In the genomic region with DNA sequence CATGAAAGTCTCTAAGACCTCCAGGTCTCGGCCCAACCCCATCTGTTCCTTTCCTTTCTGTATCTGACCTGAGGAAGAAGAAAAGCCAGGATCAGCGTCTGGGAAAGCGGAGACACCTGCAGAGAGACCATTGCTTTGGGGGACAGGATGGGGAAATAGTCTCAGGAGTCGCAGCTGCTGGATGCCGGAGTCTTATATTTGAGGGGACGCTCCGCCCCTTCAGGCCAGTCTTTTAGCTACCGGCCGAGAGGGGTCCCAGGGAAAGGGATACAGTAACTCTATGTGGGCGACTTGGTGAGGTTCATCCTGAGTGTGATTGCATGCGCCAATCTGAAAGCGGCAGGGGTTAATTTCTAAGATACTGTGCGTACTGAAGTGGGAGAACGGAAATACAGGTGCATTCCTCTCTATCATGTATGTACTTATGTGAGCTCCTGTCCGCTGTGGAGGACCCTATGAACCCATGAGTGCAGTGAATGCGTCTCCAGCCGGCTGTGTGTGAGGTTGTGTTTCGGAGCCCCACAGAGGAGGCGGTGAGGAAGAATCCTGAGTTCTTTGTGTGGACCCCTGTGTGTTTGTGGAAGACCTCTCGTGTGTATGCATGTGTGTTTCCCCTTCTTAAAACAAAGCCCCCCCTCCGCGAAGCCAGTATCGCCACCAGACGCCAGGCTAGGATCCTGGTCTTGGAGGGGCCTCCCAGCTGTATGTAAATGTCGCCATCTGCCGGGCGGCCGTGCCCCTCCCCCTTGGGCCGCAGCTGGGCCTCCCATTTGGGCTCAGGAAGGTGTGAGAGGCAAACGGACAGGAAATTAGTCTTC, we compare ENCODE assay signal across 9 mouse cellular contexts. TPM values are rescaled to one million over a fixed set of nuclear protein-coding genes. Genes with fewer than 3 reads are reported as not detected.
DNase-seq lines count a peak whose midpoint lies in the region; ATAC-seq and TF ChIP-seq lines count a peak whose summit lies in the region.
"Had no signal": no experiment of that assay in that cellular context is flagged by ENCODE, and none has a peak within 500 bp of the region (broad histone marks: within the 10 kb centered on the region; RNA-seq: fewer than 3 reads in every experiment).

A gene (minus strand): TSS at position 623 of the 818 bp plus-strand sequence.

- no peak within 1 kb of the TSS for H3K4me3 ChIP-seq in thymus, adult 2 months (ENCODE audit: control insufficient read depth, insufficient read depth, low read length)
- H3K4me3 ChIP-seq in cortical plate, adult 2 months (ENCODE audit: insufficient read depth, low read length) = no peak within 1 kb of the TSS
- H3K4me3 ChIP-seq in heart, embryonic 11.5 days (ENCODE audit: low read depth, low read length) = peak within 1 kb of the TSS; percentile 32
- peak within 1 kb of the TSS; percentile 36 for H3K4me3 ChIP-seq in kidney, embryonic 15.5 days (replicated peaks)
- peak within 1 kb of the TSS; percentile 21 for H3K4me3 ChIP-seq in lung, embryonic 14.5 days (ENCODE audit: low read depth, low read length)
- H3K4me3 ChIP-seq in neural tube, embryonic 15.5 days (replicated peaks) = peak within 1 kb of the TSS; percentile 44
- H3K4me3 ChIP-seq: erythroblast, embryonic 14.5 days had no signal

- 8% methylated on average over 30 of the region's 30 CpGs for WGBS in thymus, adult 2 months
- 1% methylated on average over 30 of the region's 30 CpGs for WGBS in heart, embryonic 11.5 days (ENCODE audit: insufficient replicate concordance)
- WGBS in kidney, embryonic 15.5 days = 1% methylated on average over 30 of the region's 30 CpGs
- 1% methylated on average over 30 of the region's 30 CpGs for WGBS in lung, embryonic 14.5 days
- WGBS in neural tube, embryonic 15.5 days = under 1% methylated on average over 30 of the region's 30 CpGs

- H3K27ac ChIP-seq in thymus, adult 2 months (ENCODE audit: control insufficient read depth, insufficient read depth, low read length) = no peak within 1 kb of the TSS
- no peak within 1 kb of the TSS for H3K27ac ChIP-seq in cortical plate, adult 2 months (ENCODE audit: insufficient read depth, low read length)
- no peak within 1 kb of the TSS for H3K27ac ChIP-seq in heart, embryonic 11.5 days (ENCODE audit: low read depth, low read length)
- H3K27ac ChIP-seq in kidney, embryonic 15.5 days = no peak within 1 kb of the TSS
- no peak within 1 kb of the TSS for H3K27ac ChIP-seq in lung, embryonic 14.5 days (ENCODE audit: low read depth)
- H3K27ac ChIP-seq in neural tube, embryonic 15.5 days (replicated peaks) = peak within 1 kb of the TSS; percentile 66

- peak; percentile 65 for DNase-seq in thymus, adult 2 months
- no peak for DNase-seq in thymus, adult 18-20 months
- peak; percentile 76 for DNase-seq in lung, embryonic 14.5 days

- no peaks in the 10 kb centered on the region for H3K9me3 ChIP-seq in heart, embryonic 11.5 days (replicated peaks; ENCODE audit: control insufficient read depth, low read length)
- H3K9me3 ChIP-seq in kidney, embryonic 15.5 days (replicated peaks) = no peaks in the 10 kb centered on the region
- H3K9me3 ChIP-seq in lung, embryonic 14.5 days (ENCODE audit: low read depth, low read length) = no peaks in the 10 kb centered on the region
- H3K9me3 ChIP-seq in neural tube, embryonic 15.5 days (replicated peaks) = no peaks in the 10 kb centered on the region

- no peak for ATAC-seq in heart, embryonic 11.5 days (replicated peaks; ENCODE audit: insufficient number of reproducible peaks, low FRiP score, low TSS enrichment)
- peak; percentile 53 for ATAC-seq in kidney, embryonic 15.5 days (replicated peaks; ENCODE audit: low FRiP score)
- ATAC-seq in lung, embryonic 14.5 days (ENCODE audit: insufficient read depth) = peak; percentile 50
- peak; percentile 69 for ATAC-seq in neural tube, embryonic 15.5 days (ENCODE audit: low FRiP score)
- no peak for ATAC-seq in erythroblast, adult 5-6 weeks (replicated peaks; ENCODE audit: low FRiP score, poor library complexity, severe bottlenecking)

- H3K36me3 ChIP-seq in thymus, adult 2 months (ENCODE audit: control insufficient read depth, insufficient read depth, low read length) = peaks cover 16% of the 10 kb centered on the region
- peaks cover 20% of the 10 kb centered on the region for H3K36me3 ChIP-seq in heart, embryonic 11.5 days (ENCODE audit: control insufficient read depth, insufficient read depth, low read length)
- peaks cover 22% of the 10 kb centered on the region for H3K36me3 ChIP-seq in kidney, embryonic 15.5 days
- H3K36me3 ChIP-seq in lung, embryonic 14.5 days (ENCODE audit: insufficient read depth) = peaks cover 21% of the 10 kb centered on the region
- H3K36me3 ChIP-seq in neural tube, embryonic 15.5 days = peaks cover 22% of the 10 kb centered on the region

- TF ChIP-seq POLR2A in thymus, adult 2 months (IDR thresholded peaks at IDR 0.05; ENCODE audit: control insufficient read depth, extremely low read depth, insufficient read depth, low read length, poor library complexity) = no peak
- no peak for TF ChIP-seq POLR2A in cortical plate, adult 2 months (IDR thresholded peaks at IDR 0.05; ENCODE audit: extremely low read depth, insufficient read depth, low read length)

- peaks cover 6% of the 10 kb centered on the region; the same call in 1 of the 2 replicates for H3K4me1 ChIP-seq in thymus, adult 2 months (replicated peaks; ENCODE audit: control insufficient read depth, insufficient read depth, low read length)
- H3K4me1 ChIP-seq in cortical plate, adult 2 months (ENCODE audit: control insufficient read depth, insufficient read depth, low read length) = no peaks in the 10 kb centered on the region
- H3K4me1 ChIP-seq in heart, embryonic 11.5 days (ENCODE audit: control insufficient read depth, insufficient read depth, low read length) = no peaks in the 10 kb centered on the region
- H3K4me1 ChIP-seq in kidney, embryonic 15.5 days = peaks cover 21% of the 10 kb centered on the region
- no peaks in the 10 kb centered on the region for H3K4me1 ChIP-seq in lung, embryonic 14.5 days (ENCODE audit: insufficient read depth)
- peaks cover 40% of the 10 kb centered on the region for H3K4me1 ChIP-seq in neural tube, embryonic 15.5 days

- TF ChIP-seq CTCF in thymus, adult 2 months (IDR thresholded peaks at IDR 0.05; ENCODE audit: borderline replicate concordance, control insufficient read depth, extremely low read depth, insufficient read depth, low read length, poor library complexity) = peak; percentile 52; the same call in 1 of the 2 replicates
- peak; percentile 19; the same call in 1 of the 2 replicates for TF ChIP-seq CTCF in cortical plate, adult 2 months (IDR thresholded peaks at IDR 0.05; ENCODE audit: extremely low read depth, insufficient read depth, low read length)
- TF ChIP-seq CTCF in lung, embryonic 14.5 days (IDR thresholded peaks at IDR 0.05; ENCODE audit: low read depth) = peak; percentile 77

- no peaks in the 10 kb centered on the region; the same call in none of the 2 replicates for H3K27me3 ChIP-seq in thymus, adult 2 months (ENCODE audit: control insufficient read depth, insufficient read depth, low read length)
- H3K27me3 ChIP-seq in heart, embryonic 11.5 days (ENCODE audit: control insufficient read depth, insufficient read depth, low read length) = peaks cover 47% of the 10 kb centered on the region
- H3K27me3 ChIP-seq in kidney, embryonic 15.5 days = peaks cover 71% of the 10 kb centered on the region
- H3K27me3 ChIP-seq in lung, embryonic 14.5 days (ENCODE audit: insufficient read depth, low read length) = peaks cover 48% of the 10 kb centered on the region
- H3K27me3 ChIP-seq in neural tube, embryonic 15.5 days (replicated peaks) = peaks cover 5% of the 10 kb centered on the region; the same call in 1 of the 2 replicates

- peak within 1 kb of the TSS; percentile 65 for H3K4me2 ChIP-seq in heart, embryonic 11.5 days
- peak within 1 kb of the TSS; percentile 67 for H3K4me2 ChIP-seq in kidney, embryonic 15.5 days
- peak within 1 kb of the TSS; percentile 57 for H3K4me2 ChIP-seq in lung, embryonic 14.5 days
- H3K4me2 ChIP-seq in neural tube, embryonic 15.5 days = peak within 1 kb of the TSS; percentile 73

- H3K9ac ChIP-seq in heart, embryonic 11.5 days (ENCODE audit: low read depth, low read length) = peak within 1 kb of the TSS; percentile 40
- no peak within 1 kb of the TSS for H3K9ac ChIP-seq in kidney, embryonic 15.5 days
- no peak within 1 kb of the TSS; the same call in none of the 2 replicates for H3K9ac ChIP-seq in lung, embryonic 14.5 days
- peak within 1 kb of the TSS; percentile 43 for H3K9ac ChIP-seq in neural tube, embryonic 15.5 days (replicated peaks)

RNA-seq across cellular contexts. Expression of the gene that starts here (rescaled TPM):
- 1.1 and 1.3 TPM in 2 replicates for polyA plus RNA-seq in thymus, adult 2 months (2012; rRNA removed)
- polyA plus RNA-seq in cortical plate, adult 2 months (2012; rRNA removed) = 2.2 TPM in 2 replicates
- polyA plus RNA-seq in heart, embryonic 11.5 days (2014; fragmentation: Nextera tagmentation; extraction: Ambion mirVana) = 0.24 and 0.43 TPM in 2 replicates
- polyA plus RNA-seq in kidney, embryonic 15.5 days (2015; fragmentation: Nextera tagmentation; extraction: Ambion mirVana) = 0.52 and 0.63 TPM in 2 replicates
- polyA plus RNA-seq in lung, embryonic 14.5 days (2014; fragmentation: Nextera tagmentation; extraction: Ambion mirVana) = 0.43 and 0.66 TPM in 2 replicates
- polyA plus RNA-seq in neural tube, embryonic 15.5 days (2015; fragmentation: Nextera tagmentation; extraction: Ambion mirVana) = 18.6 and 19.8 TPM in 2 replicates
- total RNA-seq in erythroblast, adult 5-6 weeks (2015; ENCODE audit: low replicate concordance) = not detected in 2 replicates
- not detected in 2 replicates for total RNA-seq in erythroblast, adult 5-6 weeks (2017; ENCODE audit: low replicate concordance)
- polyA plus RNA-seq: erythroblast, embryonic 14.5 days had no signal

Comparison
In these comparisons a context has a peak if more than half of its experiments do, and no peak if none do; other contexts are left out.
1. Peak in ATAC-seq, H3K4me3 ChIP-seq and H3K4me2 ChIP-seq in kidney, embryonic 15.5 days; RNA of the gene not detected or under 1 TPM.
2. Peak in DNase-seq, ATAC-seq, H3K4me3 ChIP-seq and H3K4me2 ChIP-seq in lung, embryonic 14.5 days; RNA of the gene not detected or under 1 TPM.
3. H3K4me3 ChIP-seq: peak in heart, embryonic 11.5 days (single experiment) and neural tube, embryonic 15.5 days (single experiment); none in thymus, adult 2 months (single experiment) and cortical plate, adult 2 months (single experiment).
4. CTCF ChIP-seq: peak in every context shown above with its lines; median percentile 77 in lung, embryonic 14.5 days; 52 in thymus, adult 2 months; 19 in cortical plate, adult 2 months.
5. H3K9ac ChIP-seq: peak in heart, embryonic 11.5 days (single experiment) and neural tube, embryonic 15.5 days (single experiment); none in kidney, embryonic 15.5 days (single experiment) and lung, embryonic 14.5 days (single experiment).
6. Peak in every context shown above with its lines, with median percentiles within 50 percentile points of each other: H3K4me2 ChIP-seq.